Mouse (Mus musculus): Measurements from ENCODE around the gene Mtpn.

The Mtpn gene

GRCm38 (mm10) chr6:35539304-35540009 lies at the start of gene Mtpn:
Gene Mtpn (minus strand): TSS chr6:35539888.
- peak; percentile 97 for DNase-seq (ENCODE audit: low read depth, low spot score)

DNA sequence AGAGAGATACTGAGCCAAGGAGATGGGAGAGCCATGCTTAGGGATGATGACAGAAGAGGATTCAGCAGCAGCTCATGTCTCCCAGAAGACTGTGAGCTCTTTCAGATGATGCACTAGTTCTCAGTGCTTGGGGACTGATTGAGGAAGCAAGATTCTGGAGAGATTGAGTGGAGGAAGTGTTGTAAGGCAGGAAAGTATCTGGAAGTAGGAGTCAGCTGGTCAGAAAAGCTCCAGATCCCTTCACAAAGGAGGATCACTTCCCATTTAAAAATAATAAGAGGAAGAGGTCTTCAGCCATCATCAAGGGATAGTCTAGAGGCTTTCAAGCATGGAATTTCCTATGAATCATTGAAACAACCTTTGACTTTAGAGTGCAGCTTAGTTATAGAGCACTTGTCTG lies 29.0 kb upstream of the Mtpn start:
- DNase-seq (ENCODE audit: low read depth, low spot score) = no peak

- DNase-seq (ENCODE audit: low read depth, low spot score) = peak; percentile 44
These were observed 28.1 kb upstream of the Mtpn start for GRCm38 (mm10) chr6:35567755-35568154.

DNA sequence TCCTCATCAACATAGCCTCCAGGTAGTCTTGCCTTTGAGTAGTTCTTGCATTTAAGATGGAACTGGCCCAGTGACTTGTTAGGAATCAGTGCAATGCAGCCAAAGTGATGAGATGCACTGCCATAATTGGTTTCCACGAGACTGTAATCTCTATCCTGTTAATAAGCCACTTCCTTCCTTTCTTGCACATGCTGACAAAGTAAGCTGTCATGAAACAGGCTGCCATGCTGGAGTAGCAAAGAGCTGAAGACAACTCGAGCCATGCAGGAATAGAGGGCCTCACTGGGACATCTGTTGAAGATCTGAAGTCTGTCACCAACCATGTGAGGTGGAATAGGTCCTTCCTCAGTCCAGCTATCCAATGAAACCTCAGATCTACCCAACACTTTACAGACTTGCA lies 20.3 kb upstream of the Mtpn start:
- DNase-seq (ENCODE audit: low read depth, low spot score) = no peak

DNA sequence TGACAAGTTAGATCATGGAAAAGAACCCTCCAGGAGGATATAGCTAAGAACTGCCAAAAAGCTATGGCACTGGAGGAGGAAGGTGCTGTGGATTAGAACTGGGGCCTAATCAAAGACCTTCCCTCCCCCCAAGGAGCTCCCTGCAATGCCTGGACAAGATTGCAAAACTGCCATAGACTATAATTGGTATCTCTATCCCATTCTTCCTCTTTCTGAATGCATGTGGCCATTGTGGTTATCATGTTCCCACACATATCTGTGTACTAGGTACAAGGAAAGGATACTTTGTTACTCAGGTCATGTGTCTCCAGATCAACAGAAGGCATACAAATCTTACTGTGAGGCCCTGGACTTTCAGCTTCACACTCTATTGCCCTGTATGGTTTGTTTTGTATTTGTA lies 4.7 kb upstream of the Mtpn start:
- DNase-seq (ENCODE audit: low read depth, low spot score) = no peak

DNA sequence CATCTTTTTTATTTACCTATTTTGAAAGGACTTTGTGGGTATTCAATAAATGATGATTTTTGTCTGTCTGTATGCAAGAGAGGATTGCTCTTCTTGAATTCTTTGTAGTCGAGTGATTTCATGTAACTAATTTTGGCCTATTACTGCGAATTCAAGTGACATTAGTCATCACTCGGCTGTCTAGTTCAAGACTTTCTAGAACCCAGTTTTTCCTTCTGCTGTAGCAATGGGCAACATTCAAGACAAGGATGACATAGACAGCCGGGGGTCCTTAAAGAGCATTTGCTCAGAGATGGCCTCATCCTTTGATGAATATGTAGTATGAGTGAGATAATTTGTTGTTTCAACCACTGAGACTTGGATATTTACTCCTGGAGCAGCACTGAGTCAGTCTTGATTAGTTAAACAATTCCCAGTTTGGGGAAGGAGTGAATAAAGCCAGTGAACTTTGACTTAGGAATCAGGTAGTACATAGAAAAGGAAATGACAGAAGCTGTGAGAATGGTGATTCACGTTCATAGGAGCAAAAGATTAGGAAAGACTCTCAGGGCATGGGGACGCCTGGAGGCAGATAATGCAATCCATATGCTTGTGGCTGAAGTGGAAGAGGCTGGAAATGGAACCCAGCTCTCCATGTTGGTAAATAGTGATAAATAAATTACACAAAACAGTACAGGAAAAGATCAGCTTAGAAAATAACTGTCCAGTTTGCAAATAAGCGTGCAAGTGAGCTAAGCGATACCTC lies 3.1 kb upstream of the Mtpn start:
- DNase-seq (ENCODE audit: low read depth, low spot score) = no peak

DNA sequence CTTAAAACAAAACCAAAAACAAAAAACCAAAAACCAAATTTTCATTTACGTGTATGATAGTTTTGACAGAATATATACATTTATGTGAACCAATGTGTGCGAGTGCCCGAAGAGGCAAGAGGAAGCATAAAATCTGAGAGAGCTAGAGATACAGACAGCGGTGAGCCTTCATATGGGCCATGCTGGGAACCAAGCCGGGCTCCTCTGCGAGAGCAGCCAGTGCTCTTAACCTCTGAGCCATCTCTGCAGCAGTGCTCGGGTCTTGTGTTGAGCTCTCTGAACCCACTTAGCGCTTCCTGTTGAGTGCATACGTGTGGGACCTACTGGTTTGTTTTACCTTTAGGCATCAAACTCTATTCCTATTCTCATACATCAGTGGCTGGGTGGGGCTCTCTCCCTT lies 689 bp upstream of the Mtpn start:
- DNase-seq (ENCODE audit: low read depth, low spot score) = peak; percentile 6

DNA sequence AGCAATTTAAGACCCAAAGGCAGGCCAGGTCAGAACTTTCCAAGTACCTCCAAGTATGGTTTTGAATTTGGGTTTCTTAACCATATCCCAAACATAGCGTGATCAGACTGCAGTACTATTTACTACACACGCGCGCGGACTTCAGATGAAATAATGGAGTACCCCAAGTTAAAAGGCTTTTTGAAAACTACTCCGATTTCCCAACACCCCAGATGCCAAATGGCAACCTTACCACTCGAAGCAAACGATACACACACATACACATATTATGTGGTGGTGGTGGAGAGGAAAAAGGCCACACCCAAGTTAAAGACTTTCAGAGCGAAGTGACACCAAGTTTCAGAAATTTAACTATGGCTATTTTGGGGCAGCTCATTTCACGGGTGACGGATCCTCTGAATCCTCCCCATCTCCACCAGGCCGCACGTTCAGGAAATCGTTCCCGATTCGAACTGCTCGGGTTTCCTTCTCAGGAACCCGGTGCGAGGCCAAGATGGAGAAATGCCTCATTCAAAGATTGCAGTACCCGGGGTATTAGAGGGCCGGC lies 858 bp downstream of the Mtpn start:
- DNase-seq (ENCODE audit: low read depth, low spot score) = no peak

DNA sequence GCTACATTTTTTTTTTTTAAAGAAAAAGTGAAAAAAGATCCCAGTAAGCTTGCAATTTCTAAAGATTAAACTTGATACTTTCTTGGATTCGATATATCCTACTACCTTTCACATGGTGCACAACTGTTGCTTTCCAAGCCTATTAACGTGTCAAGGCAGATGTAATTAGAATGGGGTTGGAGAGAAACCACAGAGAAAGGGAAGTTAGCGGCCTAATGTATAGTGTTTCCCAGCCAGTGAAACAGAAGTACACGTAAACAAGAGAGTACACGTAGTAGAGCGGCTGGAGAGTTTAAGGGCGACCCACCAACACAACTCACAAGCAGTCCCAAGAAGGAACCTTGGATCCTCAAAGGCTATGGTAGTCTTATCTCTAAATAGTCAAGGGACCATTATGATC lies 3.7 kb downstream of the Mtpn start:
- DNase-seq (ENCODE audit: low read depth, low spot score) = no peak

DNA sequence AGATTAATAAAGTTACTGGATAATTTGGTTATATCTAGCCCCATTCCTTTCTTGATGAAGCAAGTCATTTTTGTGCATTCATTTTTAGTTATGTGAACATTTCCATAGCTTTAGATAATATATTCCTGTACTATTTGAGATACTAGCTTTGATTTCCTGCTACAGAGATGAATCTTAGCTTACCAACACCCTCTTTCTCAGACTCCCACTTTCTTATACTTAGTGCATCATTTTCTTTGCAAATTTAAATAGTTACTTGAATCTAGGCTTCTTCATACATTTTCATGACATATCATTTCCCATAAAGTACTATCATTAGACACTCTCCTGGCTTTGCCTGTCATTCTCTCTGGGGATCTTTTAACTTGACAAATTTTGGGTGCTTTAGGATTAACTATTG lies 26.3 kb downstream of the Mtpn start:
- no peak for DNase-seq (ENCODE audit: low read depth, low spot score)

- DNase-seq (ENCODE audit: low read depth, low spot score) = no peak
These were observed 34.9 kb downstream of the Mtpn start for GRCm38 (mm10) chr6:35504781-35505180.

DNA sequence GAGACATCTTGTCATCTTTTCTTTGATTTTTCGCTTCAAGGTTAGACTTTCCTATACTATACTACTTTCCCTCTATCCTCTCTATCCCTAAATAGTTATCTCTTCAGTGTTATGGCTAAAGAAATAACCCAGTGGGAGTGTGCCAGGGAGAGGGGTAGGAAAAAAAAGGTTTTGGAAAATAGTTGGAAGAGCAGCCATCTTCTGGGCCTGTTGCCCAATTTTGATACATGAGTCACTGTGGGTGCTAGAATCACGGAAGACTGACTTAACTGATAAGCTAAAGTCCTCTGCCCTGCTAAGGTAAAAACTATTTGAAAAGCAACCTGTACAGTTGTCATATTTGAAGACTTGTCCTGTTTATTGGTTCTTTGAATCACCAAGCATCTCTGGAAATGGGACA lies 36.8 kb downstream of the Mtpn start:
- no peak for DNase-seq (ENCODE audit: low read depth, low spot score)

- DNase-seq (ENCODE audit: low read depth, low spot score) = no peak
These were observed 39.6 kb downstream of the Mtpn start for GRCm38 (mm10) chr6:35499978-35500667.

GRCm38 (mm10) chr6:35497406-35497805 lies 42.3 kb downstream of the Mtpn start:
- DNase-seq (ENCODE audit: low read depth, low spot score) = no peak

GRCm38 (mm10) chr6:35493851-35494250 lies 45.8 kb downstream of the Mtpn start:
- DNase-seq (ENCODE audit: low read depth, low spot score) = no peak

- no peak for DNase-seq (ENCODE audit: low read depth, low spot score)
These were observed 59.9 kb downstream of the Mtpn start for GRCm38 (mm10) chr6:35479651-35480335.

GRCm38 (mm10) chr6:35476830-35477229 lies 62.9 kb downstream of the Mtpn start:
- no peak for DNase-seq (ENCODE audit: low read depth, low spot score)

DNA sequence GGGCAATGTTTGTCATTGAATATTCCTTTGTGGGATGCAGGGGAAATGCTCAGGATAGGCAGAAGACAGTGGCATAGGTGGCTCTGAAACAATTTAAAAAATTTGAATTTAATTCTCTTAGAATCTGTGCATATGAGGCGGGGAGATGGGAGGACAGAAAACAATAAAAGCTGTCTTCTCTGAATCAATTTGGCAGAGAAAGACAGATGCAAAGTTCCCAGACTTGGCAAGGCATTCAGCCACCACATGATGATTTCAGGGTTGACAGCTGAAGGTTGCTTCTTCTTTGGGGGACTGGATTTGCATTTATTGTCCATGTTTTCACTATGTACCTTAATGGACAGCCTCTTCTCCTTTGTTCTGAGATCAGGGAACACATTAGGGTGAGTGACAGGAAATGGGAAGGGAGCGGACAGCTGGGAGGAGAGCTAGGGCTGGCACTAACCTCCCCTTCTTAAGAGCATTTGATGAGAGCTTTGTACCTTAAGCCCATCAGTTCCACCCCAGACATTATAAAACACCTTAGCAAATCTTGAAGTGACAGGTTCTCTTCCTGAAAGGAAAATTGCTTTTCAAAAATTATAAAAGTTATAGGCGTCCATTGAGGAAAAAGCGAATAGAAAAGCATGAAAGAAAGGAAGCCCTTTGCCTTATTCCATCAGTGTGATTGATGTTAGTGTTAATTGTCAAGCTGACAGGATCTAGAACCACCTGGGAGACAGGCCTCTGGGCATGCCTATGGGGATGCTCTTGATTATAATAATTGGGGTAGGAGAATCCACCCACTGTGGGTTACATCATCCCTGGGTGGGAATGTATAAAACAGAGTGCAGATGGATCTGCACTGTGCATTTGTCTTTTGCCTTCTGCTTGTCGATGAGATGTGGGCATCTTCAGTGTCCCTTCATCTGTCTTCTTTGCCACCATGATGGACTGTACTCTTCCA lies 76.0 kb downstream of the Mtpn start:
- DNase-seq (ENCODE audit: low read depth, low spot score) = no peak

DNA sequence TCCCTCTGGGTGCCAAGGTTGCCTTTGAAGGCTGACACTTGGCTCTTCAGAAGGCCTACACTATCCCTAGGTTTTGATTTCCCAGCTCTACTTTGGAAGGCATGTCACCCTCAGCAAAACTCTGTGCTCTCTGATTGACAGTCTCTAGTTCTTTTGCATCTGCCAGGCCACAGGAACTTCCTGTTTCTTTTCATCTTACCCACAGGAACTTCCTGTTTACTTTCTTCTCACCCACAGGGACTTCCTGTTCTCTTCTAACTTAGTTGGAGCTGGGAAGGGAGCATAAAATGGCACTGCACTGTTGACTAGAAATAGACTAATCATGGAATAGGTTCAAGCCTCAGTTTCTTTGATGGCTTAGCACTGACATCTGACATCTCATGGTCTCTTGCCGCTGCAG lies 77.2 kb downstream of the Mtpn start:
- peak; percentile 62 for DNase-seq (ENCODE audit: low read depth, low spot score)

All from CD4-positive helper T cell, adult 2 months (primary cell).